Mouse (Mus musculus): ENCODE data around the gene Tbx18.

Tbx18 gene

DNA sequence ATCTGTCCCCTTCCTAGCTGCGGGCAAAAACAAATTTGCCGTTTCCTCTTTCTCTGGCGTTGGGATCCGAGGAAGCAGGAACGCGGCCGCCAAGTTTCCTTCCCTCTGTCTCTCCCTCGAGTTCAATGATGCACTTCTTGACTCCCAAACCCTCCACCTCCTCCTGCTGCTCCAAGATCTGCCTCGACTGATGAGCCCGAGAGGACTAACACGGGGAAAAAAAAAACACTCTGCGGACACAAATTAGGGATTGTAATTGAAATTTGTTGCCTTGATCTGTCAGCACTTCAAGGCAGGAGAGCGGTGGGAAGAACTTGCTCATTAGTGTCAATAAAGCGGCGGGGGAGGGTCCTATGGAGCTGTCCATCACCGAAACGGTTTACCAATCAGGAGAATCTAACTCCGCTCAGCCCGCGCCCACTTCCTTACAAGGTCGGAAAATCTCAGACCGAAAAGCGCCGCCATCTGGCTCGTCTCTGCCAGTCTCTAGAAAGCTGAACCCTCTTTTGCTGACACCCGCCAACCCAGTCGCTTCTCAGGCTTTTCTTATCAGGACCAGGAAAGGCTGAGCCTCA is at the start of gene Tbx18:
TSS of gene Tbx18 (minus strand) at position 300 of the 575 bp plus-strand sequence.
- DNase-seq (ENCODE audit: low spot score in 2 of 2): peak in 1 of 2 experiments; percentile 11

DNA sequence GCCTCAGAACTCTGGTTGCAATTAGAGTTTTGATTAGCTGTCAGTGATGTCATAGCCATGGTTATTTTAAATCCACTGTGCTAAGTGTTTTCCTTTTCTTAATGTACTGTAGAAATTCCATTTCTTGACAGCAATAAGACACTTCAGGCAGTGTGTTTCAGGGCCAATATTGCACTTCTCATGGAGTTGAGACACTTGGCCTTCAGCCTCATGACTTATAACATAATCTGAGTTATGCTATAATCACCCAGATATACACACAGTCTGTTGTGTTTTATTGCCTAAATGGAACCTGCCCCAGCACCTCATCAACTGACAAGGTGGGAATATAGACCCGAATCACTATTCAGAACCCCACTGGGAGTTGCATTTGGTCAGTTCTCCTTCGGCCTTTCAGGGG is 42.9 kb upstream of the Tbx18 start:
- no peak for DNase-seq (ENCODE audit: low spot score in 2 of 2)

DNA sequence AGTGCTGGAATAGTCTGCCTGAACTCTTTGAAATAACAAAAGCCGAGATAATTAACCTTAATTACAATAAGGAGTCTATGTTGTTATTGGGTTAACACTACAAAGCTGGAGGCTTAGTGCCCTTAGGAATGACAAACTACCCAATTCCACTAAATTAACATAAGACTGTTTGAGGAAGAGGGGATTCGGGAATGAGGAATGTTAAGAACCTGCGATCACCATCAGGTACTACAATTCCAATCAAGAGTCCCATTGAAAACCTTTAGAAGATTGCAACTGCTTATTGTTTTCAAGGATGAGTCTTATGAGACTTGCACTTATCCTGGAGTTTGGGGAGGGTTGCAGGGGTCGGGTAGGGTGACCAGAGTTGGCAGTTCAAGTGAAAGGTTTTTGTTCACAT is 24.6 kb upstream of the Tbx18 start:
- DNase-seq (ENCODE audit: low spot score in 2 of 2): no peak

DNA sequence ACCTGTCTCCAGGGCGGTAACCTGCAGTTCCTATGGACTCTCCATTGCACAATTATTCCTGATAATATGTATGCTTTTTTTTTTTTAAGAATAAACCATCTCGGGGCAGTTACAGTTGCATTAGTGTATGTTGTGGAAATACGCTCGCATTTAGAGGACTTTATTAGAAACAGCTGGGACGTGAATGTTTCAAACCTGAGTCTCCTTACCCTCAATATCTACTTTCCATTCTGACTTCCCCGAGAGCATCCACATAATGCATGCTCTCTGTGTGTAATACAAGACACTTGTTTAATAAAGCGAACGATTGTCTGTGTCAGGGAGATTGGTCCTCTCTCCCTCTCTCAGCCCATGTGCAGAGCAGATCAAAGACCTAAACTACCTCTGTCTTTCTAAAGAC is 10.5 kb upstream of the Tbx18 start:
- DNase-seq (ENCODE audit: low spot score in 2 of 2): no peak

DNA sequence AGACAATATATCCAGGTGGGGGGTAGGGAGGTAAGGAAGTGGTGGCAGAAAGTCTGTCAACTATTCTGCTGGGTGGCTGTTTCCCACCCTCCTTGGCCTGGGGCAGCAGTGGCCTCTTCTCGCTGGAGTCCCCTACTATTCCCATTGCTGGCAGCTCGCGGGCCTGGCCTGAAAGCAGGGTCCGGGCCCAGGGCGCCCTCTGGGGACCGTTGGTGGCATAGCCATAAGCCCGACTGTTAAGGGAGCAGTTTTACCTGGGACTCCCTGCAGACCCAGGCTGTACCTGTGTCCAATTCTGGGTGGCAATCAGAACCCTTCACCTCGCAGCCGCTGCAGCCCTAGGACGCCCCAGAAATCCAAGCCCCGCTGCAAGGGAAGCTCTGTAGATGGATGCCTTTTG is 9.6 kb upstream of the Tbx18 start:
- peak in 1 of 2 experiments; percentile 28 for DNase-seq (ENCODE audit: low spot score in 2 of 2)

DNA sequence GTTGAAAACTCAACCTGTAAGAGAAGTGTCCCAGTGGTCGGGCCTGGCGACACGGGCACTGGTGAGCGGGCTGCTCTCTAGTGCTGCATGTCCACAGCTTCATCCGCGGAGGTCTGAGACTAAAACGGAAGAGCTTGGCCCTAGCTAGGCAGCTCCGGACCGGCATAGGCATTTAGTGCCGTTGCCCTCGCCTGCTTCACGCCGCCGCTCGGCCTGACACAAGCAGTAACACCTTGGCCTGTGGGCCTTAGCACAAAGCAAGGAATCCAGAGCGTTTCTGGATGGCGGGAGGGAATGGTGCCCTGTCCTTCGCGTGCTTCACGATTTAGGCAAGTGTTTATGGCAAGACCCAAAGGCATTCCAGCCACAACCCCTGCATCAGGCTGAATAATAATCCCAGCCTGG is 9.2 kb upstream of the Tbx18 start:
- no peak for DNase-seq (ENCODE audit: low spot score in 2 of 2)

DNA sequence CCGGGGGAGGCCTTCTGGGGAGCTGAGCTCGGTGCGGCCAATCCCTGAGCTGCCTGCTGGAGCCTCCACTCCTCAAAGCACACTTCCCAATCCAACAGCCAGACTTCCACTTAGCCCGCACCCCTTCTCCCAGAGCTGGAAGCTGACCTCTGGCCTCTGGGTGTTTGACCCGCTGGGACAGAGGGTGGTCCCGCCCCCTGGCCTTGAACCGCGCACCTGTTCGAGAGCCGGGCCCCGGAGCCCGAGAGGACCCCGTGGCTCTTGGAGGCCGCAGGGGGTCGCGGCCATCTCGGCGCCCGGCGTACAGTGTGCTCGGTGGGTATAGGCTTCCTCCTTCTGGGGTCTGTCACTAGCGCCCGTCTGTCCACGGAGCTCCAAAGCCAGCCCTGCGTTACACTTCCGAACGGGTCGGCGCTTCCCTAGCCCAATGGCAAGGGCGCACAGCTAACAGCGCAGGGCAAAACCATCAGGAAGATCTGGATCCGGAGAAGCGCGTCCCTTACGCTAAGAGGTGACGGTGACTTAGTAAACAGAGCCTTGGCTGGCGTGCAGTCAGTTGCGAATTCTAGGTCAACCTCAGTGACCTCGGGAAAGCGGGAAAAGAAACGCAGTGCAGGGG is 8.6 kb upstream of the Tbx18 start:
- DNase-seq (ENCODE audit: low spot score in 2 of 2): no peak

DNA sequence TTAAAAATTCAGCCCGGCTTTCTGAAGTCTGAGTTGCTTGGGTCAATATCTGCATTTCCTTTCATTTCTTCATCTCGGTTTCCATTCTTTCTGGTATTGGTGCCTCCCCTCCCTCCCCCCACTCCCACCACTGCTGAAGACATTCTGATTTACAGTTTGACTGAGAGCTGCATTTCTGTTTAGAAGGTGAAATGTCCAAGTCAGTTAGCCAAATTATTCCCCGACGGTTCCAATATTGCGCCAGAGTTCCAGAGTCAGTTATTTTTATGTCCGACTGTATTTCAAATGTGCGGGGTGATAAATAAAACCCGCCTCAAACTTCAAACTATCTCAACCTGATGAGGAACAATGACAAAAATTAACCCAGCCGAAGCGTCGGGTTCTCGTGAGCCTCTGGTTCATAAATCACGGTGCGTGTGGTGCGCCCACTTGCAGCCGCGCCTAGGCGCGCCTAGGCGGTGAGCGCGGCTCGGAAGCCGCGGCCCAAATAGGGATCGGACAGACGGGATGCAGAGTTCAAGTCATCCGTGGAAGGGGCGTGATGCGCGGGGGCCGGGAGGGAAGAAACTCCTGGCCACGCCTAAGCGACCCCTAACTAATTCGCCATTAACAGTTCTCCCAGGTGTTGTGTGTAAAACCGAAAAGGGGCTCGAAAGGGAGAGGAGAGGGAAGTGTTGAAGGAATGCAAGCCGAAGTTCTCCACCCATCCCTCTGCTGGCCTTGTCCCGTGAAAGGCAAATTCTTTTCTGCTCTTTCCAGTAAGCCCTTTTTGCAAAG is 7.9 kb upstream of the Tbx18 start:
- no peak for DNase-seq (ENCODE audit: low spot score in 2 of 2)

DNA sequence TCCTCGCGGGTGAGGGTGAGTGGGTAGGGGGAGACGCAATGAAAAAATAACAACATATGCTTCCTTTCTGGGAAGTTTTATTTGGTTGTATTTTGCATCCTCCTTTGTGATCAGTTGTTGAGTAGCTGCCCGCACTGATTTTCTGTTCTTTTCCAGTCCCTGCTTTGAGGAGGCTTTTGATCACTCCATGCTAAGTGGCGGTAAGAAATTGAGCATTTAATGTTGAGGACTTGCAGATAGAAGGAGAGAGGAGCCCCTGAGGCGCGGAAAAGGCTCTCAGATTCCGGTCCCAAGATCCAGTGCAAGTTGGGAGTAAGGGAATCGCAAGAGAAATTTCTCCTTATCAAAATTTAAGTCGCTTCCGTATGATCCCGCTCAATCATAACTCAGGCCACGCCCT is 7.1 kb upstream of the Tbx18 start:
- peak in 1 of 2 experiments; percentile 16 for DNase-seq (ENCODE audit: low spot score in 2 of 2)

DNA sequence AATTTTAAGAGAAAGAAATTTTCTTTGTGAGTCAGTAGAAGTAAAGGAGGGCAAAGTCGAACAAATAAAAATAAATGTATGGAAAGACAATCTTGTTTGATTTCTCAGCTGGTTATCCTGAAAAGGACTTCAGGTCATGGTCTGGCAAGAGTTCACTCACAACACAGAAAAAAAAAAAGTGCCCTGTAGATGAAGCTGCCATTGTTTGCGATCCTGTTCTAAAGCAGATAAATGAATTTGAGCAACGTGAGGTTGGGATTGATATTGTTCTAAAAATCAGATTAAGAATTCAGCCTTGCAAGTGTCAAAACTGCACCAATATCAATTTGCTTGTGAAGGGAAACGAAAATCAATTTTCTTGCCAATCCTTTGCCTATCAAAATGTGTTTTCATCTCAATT is 6.2 kb upstream of the Tbx18 start:
- no peak for DNase-seq (ENCODE audit: low spot score in 2 of 2)

DNA sequence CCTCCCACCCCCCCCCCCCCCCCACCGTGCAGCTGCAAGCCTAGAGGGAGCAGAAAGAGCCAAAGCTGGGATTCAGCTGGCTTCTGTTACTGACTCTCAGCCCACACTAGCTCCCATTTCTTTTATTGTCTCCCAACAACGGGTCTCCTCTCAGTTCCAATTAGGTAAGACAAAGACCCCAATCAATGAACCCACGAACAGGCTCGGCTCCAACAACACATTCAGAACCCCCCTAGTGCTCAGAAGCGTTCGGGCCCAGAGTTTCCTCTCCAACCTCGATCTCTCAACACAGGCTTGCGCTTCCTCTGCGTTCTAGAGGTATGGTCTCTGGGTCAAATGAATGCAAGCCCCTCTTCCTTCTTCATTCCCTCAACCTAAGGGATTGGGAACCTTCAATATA is 4.0 kb upstream of the Tbx18 start:
- no peak for DNase-seq (ENCODE audit: low spot score in 2 of 2)

DNA sequence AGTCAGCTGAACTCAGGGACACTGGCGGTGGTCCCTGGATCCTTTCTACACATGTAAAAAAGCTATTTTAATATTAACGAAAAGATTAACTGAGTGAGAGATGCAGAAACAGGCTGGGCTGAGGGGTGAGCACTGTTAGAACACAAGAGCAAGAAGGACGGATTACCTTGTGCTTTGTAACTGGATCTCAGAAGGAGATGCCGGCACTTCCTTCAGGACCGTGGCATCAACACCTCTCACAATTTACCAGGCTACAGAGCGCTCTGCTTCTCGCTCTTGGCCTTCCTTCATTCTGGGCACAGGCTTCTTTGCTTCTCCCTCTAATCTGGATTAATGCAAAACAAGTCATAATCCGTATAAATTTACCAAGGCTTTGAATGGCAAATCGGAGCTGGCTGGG is 3.6 kb upstream of the Tbx18 start:
- no peak for DNase-seq (ENCODE audit: low spot score in 2 of 2)

DNA sequence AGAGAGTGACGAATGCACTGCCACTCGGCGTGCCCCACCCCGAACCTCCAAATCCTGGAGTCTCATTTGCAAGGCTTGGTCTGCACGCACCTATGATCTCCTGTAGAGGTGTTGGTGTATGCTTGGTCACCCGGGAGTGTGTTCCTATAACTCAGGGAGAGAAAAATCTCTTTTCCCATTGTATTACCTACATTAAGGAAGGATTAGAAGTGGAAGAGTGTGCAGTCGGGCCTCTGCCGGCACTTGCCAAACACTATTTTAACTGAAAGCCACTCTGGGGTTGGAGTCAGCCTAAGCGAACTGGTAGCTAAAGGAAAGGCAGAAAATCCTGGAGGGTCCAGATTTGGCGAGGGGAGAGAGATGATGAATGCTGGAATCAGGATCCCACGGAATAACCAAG is 2.7 kb upstream of the Tbx18 start:
- no peak for DNase-seq (ENCODE audit: low spot score in 2 of 2)

DNA sequence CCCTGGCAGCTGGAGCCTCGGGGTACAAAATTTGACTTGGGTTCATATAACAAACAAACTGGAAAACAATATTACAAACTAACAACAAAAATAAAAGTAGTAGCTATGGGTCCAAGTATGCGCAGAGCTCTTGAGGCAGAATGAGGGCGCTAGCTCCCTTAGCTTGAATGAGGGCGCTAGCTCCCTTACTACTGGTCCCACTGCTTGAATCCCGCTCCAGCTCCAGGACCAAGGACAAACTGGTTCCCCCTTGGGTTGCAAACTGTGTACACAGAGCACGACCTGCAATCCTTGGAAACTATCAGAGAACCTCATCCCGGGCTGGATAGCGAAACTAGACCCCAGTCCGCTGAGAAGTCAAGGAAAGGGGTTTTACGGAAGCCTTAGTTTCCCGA is 2.2 kb upstream of the Tbx18 start:
- no peak for DNase-seq (ENCODE audit: low spot score in 2 of 2)

DNA sequence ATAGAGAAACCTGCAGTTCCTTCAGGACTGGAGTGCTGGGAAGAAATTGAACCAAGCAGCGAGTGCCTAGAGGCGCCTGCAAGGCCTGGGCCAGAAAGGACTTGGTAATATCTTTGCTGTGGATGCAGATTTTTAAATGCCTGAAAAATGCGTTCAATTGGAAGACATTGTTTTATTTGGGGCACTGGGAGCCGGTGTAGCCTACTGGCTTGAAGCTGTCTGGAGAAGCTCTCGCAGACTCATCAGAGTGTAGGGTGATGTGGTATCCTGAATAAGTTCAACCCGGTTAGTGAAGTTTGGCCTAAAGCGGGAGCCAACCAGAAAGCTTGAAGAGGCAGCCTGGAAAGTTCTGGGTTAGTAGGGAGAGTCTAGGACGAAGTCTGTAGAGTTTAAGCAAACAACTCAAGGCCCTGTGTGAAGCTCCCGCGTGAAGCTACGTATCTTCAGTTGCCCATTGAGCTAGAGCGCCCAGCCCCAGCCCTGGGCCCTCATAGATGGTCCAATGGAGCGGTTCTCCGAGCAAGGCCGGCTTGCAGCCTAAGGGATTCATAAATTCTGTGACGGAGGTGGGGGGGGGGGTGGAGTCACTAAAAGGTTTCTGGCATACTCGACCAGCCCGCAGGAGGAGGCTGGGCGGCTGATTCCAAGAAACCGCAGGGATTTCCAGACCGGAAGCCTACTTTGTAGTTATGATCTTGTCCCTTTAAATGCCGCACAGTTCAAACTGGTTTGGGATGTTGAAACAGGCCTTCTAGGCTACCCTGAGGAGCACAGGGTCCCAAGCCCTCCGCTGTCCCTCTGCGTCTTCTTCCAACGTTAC is 1.6 kb upstream of the Tbx18 start:
- DNase-seq (ENCODE audit: low spot score in 2 of 2): no peak

DNA sequence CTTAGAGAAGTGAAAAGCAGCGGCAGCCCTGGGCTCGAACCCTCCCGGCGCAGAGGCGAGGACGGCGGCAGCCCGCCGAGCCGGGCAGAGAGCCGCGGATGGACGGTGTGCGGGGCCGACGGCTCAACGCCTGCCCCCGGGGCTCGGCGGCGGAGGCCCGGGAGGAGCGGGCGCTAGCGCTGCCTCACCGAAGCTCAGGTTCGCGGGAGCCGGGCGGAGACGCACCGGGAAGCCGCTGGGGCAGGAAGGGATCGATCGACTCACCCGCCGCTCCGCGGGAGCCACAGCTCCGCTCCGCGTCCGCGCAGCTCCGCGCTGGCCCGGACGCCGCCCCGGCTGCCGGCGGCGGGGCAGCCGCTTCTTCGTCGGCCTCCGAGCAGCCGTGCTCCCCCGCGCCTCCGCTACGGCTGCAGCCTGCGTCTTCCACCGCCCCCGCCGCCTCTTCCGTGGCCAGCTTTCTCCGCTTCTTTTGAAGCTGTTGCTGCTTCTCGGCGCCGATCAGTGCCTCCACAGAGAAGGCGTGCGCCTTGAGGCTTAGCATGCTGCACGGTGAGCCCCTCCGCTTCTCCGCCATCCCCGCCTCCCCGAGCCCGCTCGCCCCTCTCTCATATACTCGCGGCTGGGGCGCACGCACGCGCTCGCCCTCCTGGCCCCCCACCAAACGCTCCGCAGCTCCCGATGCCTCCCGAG is 644 bp downstream of the Tbx18 start:
- peak in 1 of 2 experiments; percentile 31 for DNase-seq (ENCODE audit: low spot score in 2 of 2)

DNA sequence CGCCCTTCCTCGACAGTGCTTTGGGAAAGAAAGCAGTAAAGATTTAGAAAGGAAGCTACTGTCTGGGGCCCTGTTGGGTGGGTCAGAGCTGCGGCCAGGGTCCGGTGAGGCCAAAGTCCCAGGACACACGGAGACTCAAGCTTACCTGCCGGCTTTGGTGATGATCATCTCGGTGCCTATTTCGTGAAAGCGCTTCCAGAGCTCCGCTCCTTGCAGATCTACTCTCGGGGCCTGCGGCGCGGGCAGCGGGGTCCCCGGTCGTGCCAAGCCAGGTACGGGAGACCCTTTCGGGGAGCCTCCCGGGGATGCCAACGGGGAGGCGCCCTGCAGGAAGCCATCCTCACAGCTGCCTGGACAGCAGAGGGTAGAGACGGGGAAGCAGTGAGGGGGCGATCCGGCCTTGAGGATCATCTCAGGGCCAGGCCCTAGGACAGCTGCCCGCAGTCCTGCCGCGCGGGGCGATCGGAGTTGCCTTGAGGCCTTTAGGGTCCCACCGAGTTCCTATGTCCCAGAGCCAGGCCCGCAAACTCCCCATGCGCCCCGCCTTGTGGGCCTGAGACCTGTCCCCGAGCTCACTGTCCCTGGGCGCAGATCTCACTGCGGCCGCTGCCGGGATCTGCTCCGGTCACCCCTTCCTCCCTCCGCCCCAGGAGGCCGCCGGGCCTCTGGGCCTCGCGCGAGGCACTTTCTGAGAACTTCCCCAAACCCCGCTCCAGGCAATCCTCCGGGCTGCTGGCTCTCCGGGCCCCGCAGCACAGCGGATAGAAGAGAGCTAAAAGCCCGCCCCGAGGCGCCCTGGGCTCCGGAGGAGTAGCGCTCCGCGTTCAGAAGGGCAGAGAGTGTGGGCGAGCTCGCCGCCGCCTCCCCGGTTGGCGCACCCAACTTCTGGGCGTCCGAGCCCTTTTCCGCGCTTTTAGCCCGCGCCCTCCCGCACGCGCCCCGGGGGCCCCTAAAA is 1.5 kb downstream of the Tbx18 start:
- DNase-seq (ENCODE audit: low spot score in 2 of 2): peak in 1 of 2 experiments; percentile 20

DNA sequence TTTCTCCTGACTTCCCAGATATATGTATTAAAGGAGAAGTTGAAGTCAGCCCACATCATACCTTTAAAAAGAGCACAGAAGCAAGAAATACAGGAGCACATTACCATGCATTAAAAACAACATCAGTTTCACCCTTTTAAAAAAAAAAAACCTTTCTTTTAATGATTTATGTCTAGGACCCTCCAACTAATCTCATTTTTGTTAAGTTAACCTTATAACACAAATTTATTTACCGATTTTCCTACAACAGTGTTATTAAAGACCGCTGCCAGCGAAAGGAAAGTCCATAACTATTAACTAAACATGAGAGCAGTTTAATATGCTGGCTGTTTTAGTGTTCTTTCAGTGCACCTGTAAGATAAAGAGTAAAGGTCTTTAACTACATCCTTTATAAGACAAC is 3.0 kb downstream of the Tbx18 start:
- no peak for DNase-seq (ENCODE audit: low spot score in 2 of 2)

DNA sequence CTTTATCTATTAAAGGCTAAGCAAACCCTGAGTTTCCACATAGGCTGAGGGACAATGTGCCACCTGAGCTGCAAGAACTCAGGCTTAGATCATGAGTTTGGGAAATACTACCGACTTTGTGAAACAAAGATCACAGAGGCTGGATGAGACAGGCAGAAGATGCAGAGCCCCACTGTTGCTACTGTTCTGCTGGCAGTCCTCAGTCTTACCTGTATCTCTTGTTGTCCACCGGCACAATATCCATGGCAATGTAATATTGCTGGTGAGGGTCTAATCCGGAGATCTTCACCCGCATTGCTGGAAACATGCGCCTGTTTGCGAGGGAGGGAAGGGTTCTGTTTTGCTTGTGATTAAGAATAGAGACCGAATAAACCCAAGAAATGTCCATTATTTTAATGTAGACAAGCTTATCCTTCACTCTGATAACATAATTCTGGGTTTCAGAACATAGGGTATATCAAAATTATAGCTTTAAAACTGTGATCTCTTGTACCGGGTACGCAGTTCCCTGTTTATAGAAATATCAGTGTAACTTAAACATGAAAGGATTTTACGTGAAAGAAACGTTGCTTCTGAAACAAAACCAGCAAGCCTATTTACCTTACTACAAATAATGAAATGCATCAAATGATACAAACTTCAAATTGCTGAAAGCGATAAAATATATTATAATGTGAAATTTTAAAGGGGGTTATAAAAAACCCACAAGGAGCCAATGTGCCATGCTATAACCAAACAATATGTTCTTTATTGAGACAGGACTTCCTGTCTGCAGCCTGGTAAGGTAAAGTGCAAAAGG is 3.7 kb downstream of the Tbx18 start:
- no peak for DNase-seq (ENCODE audit: low spot score in 2 of 2)

DNA sequence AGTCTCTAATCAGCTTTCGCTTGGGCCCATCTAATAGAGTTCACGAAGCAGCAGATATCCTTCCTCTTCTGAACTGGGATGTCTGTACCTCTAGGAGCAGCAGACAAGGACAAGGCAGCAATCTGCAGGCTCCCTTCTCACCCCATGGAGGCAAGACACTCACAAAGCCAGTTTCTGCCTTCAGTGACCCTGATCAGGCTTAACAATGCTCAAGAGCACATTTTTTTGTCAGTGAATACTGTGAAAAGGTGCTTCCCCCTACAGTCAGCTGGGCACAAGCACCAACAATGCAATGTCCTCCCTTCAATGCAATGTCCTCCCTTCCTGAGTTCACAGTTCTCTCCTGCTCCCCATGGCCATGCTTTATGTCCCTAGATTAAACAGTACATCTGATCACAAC is 9.3 kb downstream of the Tbx18 start:
- DNase-seq (ENCODE audit: low spot score in 2 of 2): no peak

Data from frontal cortex, postnatal 36 days (tissue).